Mouse (Mus musculus) cortical plate, adult 2 months (tissue): ENCODE measurements around the gene Rfx6.

Source experiments
- CTCF ChIP-seq: fragments of 200-500 bp; IDR thresholded peaks from 2 replicates; pipeline ENCODE4 v1.5.1; 2011; ENCODE audit warnings: mild to moderate bottlenecking, control low read depth, low read length; ENCODE audit not compliant: insufficient read depth; ENCODE audit errors: extremely low read depth
- POLR2A ChIP-seq: fragments of 200-500 bp; IDR thresholded peaks from 2 replicates; pipeline ENCODE4 v1.6.1; 2011; ENCODE audit warnings: mild to moderate bottlenecking, low read length, control low read depth; ENCODE audit not compliant: insufficient read depth; ENCODE audit errors: extremely low read depth

GRCm38 (mm10) chr10:51720904-51721303 lies 43.3 kb downstream of the Rfx6 start:
- TF ChIP-seq CTCF (no peak), POLR2A (no peak)
